Mouse (Mus musculus) lung, postnatal 10 days (tissue): ENCODE measurements at regions not wholly inside any gene's neighbourhood (a gene's known extent, or its start where the extent isn't known, plus 50 kb on each side); places are given as distances from the start of the nearest gene placed in this dataset.

ENCODE experiments used
- DNase-seq: peaks from one replicate; pipeline ENCODE4 v3.0.0; 2021

GRCm38 (mm10) chr10:84097196-84097595, 343.2 kb downstream of the Nuak1 start:
- no peak for DNase-seq

- no peak for DNase-seq
Measured at GRCm38 (mm10) chr10:84103985-84104384, 336.4 kb downstream of the Nuak1 start.

- DNase-seq: no peak
Measured at GRCm38 (mm10) chr10:84104556-84104955, 335.8 kb downstream of the Nuak1 start.

- DNase-seq: no peak
Measured at GRCm38 (mm10) chr10:84109680-84110371, 330.6 kb downstream of the Nuak1 start.

- DNase-seq: no peak
Measured at GRCm38 (mm10) chr10:84110372-84110985, 329.9 kb downstream of the Nuak1 start.

GRCm38 (mm10) chr10:84111502-84111901, 328.9 kb downstream of the Nuak1 start:
- no peak for DNase-seq

GRCm38 (mm10) chr10:84111909-84112308, 328.5 kb downstream of the Nuak1 start:
- no peak for DNase-seq

- DNase-seq: peak; percentile 55
Measured at GRCm38 (mm10) chr10:84119952-84120550, 320.3 kb downstream of the Nuak1 start.

GRCm38 (mm10) chr10:84137019-84137658, 303.3 kb downstream of the Nuak1 start:
- DNase-seq: peak; percentile 81

- DNase-seq: peak; percentile 65
Measured at GRCm38 (mm10) chr10:84142741-84143454, 297.5 kb downstream of the Nuak1 start.

GRCm38 (mm10) chr10:84143674-84144343, 296.6 kb downstream of the Nuak1 start:
- peak; percentile 52 for DNase-seq

- no peak for DNase-seq
Measured at GRCm38 (mm10) chr10:84144344-84144687, 296.1 kb downstream of the Nuak1 start.

- DNase-seq: no peak
Measured at GRCm38 (mm10) chr10:84147305-84147984, 293.0 kb downstream of the Nuak1 start.

GRCm38 (mm10) chr10:84163752-84164151, 276.6 kb downstream of the Nuak1 start:
- DNase-seq: no peak

GRCm38 (mm10) chr10:84165832-84166567, 274.4 kb downstream of the Nuak1 start:
- DNase-seq: no peak

- DNase-seq: peak; percentile 79
Measured at GRCm38 (mm10) chr10:84166568-84166905, 273.9 kb downstream of the Nuak1 start.

- DNase-seq: peak; percentile 44
Measured at GRCm38 (mm10) chr10:84172828-84173321, 267.5 kb downstream of the Nuak1 start.

GRCm38 (mm10) chr10:84183239-84183638, 257.2 kb downstream of the Nuak1 start:
- peak; percentile 8 for DNase-seq

- no peak for DNase-seq
Measured at GRCm38 (mm10) chr10:84186466-84186865, 253.9 kb downstream of the Nuak1 start.

- no peak for DNase-seq
Measured at GRCm38 (mm10) chr10:84199035-84199434, 241.4 kb downstream of the Nuak1 start.

- no peak for DNase-seq
Measured at GRCm38 (mm10) chr10:84201785-84202184, 238.6 kb downstream of the Nuak1 start.
